Mouse (Mus musculus): Measurements from ENCODE around the gene Mslnl.
"Not testable (repeated sequence)": the region's sequence is repeated elsewhere in the genome, so short reads cannot be mapped to it uniquely, and the experiment has no call there.

The Mslnl gene

DNA sequence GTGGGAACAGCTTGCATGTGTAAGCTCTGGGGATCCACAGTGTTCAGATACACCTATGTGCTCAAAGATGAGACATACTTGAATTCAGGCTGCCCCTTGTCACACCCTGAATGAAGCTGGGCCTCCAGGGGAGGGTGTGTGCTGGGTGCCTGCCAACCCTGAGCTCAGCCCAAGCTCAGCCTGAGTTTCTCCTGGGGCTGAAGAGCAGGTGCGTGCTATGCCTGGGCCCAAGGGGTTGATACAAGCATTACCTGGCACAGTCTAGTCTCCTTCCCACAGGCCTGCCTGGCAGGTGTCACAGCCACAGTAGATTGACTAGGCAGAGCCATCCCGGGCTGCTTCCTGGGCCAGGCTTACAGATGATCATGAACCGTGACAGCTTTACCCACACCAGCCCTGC lies at the start of gene Mslnl:
TSS of gene Mslnl (plus strand) at position 298 of the 400 bp plus-strand sequence.
- no peak for DNase-seq (ENCODE audit: low spot score in 2 of 2)

- no peak for DNase-seq (ENCODE audit: low spot score in 2 of 2)
Observed at GRCm38 (mm10) chr17:25686323-25686722, 49.5 kb upstream of the Mslnl start.

GRCm38 (mm10) chr17:25688922-25689321 lies 46.9 kb upstream of the Mslnl start:
- DNase-seq (ENCODE audit: low spot score in 2 of 2), result no peak

- no peak for DNase-seq (ENCODE audit: low spot score in 2 of 2)
Observed at GRCm38 (mm10) chr17:25696263-25696662, 39.6 kb upstream of the Mslnl start.

GRCm38 (mm10) chr17:25698446-25698845 lies 37.4 kb upstream of the Mslnl start:
- DNase-seq (ENCODE audit: low spot score in 2 of 2), result peak; percentile 31 to 39

GRCm38 (mm10) chr17:25700863-25701496 lies 34.9 kb upstream of the Mslnl start:
- no peak for DNase-seq (ENCODE audit: low spot score in 2 of 2)

DNA sequence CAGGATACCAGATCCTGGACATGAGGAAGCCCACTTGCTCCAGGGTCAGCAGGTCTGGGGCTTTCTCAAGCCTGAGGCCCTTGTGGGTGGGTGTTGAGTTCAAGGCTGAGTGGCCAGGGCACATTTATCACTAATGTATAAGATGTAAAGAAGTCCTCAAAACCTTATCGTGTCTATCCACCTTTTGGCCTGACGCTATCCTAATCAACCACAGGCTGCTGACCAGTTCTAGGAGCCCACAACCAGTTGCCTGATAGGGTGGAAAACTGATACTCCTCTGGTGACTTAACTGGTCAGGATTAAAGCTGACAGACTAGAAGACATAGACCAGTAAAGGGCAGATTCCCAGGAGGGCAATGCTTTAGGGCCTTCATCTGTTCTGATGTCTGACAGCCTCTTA lies 25.8 kb upstream of the Mslnl start:
- DNase-seq (ENCODE audit: low spot score in 2 of 2), result no peak

GRCm38 (mm10) chr17:25711136-25711535 lies 24.7 kb upstream of the Mslnl start:
- DNase-seq (ENCODE audit: low spot score in 2 of 2), result no peak

GRCm38 (mm10) chr17:25715627-25716026 lies 20.2 kb upstream of the Mslnl start:
- no peak for DNase-seq (ENCODE audit: low spot score in 2 of 2)

DNA sequence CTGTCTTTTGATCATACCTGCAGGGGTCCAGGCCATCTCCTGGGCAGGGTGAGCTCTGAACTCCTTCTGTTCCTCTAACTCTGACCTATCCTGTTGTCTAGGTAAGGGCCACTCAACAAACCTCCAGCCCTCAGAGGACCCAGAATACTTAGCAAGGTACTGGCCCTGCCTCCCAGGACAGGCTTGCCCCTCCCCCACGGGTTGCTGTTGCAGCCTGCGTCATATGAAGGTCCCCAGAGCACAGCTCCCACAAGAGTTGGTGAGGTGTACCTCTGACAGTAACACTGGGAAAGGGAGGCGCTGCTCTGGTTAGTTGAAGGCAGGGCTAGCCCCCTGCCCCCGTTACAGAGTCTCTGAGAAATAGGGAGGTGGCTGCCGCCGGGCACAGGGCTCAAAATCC lies 19.7 kb upstream of the Mslnl start:
- no peak for DNase-seq (ENCODE audit: low spot score in 2 of 2)

DNA sequence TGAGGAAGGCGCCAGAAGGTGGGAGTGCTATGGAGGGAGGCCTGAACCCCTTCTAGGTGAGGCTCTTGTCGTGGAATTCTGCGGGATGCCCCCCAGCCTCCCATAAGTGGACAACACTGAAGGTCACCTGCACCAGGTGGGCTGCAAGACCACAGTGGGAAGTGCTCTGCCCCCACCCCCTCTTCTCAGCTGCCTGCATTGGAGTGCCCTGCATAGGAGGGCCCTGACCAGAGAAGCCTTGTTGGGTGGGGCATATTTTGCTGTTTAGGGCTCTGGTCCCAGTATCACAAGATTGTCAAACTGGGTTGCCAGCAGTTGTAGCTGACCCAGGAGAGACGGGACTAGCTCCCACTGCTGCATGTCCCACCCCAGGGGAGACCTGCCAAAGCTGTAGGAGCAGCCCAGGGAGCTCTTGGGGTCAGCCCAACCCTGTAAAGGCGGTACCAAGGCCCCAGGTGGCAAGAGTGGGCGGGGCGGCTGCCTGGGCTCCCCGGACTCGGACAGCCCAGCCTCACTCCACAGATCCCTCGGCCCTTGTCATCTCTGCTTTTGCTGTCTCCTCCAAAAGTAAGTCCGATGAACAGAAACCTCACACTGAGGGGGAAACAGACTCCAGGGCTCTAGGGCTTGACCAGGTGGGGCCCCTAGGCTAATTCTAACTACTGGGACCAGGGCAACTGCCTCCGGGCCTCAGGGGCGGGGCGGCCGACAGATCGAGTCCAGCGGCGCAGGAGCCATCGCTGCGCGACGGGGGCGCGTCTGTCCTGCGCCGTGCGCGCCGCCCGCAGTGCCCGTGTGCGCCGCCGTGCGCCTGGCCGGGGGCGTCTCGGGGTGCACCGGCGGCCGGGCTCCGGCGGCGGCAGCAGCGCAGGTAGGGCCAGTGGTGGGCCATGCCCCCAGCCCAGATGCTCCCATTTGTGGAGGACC lies 18.9 kb upstream of the Mslnl start, which contains the start of gene Gng13:
TSS of gene Gng13 (plus strand) at position 461 of the 927 bp plus-strand sequence.
- DNase-seq (ENCODE audit: low spot score in 2 of 2), result no peak

DNA sequence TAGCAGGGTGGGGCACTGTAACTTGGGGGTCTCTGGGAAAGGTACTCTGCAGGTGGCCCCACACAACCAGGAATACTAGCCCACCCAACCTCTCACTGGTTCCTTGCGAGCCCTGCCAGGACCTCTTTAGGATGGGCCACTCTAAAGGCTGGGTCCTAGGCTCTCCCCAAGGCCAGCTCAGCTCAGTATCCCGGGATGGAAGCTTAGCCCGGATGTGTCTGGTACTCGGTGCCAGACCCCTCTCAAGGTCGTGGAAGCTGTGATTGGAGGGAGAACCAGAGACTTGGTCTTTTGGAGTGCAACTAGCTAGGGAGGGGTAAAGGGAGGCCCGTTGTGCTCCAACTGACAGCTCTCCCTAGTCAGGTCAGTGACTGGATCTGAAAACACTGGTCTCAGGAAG lies 18.2 kb upstream of the Mslnl start:
- no peak for DNase-seq (ENCODE audit: low spot score in 2 of 2)

GRCm38 (mm10) chr17:25721476-25721875 lies 14.4 kb upstream of the Mslnl start:
- no peak for DNase-seq (ENCODE audit: low spot score in 2 of 2)

GRCm38 (mm10) chr17:25723470-25723869 lies 12.4 kb upstream of the Mslnl start:
- no peak for DNase-seq (ENCODE audit: low spot score in 2 of 2)

DNA sequence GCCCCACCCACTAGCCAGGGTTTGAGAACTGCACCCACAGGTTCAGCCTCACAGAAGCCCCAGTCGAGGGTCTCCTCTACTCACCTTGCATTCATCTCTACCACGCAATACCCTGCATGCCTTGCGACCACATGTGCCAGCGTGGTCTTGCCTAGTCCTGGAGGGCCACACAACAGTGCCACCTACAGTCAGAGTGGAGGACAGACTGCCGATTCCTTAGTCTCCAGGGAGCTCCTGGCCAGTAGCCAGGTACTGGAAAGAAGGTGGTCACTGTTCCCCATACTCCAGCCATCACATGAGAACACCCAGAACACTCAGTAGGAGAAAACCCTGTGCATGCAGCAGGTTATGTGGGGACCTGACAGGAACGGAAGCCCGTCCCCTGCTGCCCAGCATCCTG lies 11.9 kb upstream of the Mslnl start:
- DNase-seq (ENCODE audit: low spot score in 2 of 2), result no peak

- no peak for DNase-seq (ENCODE audit: low spot score in 2 of 2)
Observed at GRCm38 (mm10) chr17:25725264-25725663, 10.6 kb upstream of the Mslnl start.

DNA sequence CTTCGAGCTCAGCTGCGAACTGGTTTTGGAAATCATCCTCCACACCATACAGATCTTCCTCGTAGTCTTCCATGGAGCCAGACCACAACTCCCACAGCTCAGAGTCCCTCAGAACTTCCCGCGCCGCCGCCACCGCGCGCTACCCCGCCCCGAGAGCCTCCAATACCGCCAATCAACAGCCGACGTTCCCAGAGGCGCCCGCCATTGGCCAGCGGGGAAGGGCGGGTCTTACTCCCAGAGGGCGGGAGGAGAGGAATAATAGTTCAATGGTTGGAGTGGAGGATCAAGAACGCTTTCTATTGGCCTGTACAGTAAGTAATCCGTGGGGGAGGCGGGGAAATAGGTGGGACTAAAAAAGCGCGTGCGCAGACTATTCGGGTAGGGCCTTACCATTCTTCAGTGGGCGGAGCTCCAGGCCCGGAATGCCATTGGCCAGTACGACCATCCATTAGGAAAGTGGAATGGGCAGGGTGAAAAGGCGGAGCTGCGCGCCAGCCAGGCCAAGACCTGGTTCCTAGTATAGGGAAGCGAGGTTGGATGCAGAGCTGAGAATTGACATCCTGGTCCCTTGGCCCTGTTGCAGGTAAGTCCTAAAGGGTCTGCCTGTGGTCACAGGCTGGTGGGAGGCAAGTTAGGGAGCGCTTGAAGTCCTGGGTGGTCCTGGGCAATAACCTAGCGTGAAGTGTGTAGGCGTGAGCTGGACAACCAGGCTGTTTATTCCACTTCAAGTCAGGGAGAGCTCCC lies 8.4 kb upstream of the Mslnl start, which contains the start of the genes Chtf18 and Rpusd1:
TSS of gene Chtf18 (minus strand) at position 155 of the 744 bp plus-strand sequence.
TSS of gene Rpusd1 (plus strand) at position 406 of the 744 bp plus-strand sequence.
- DNase-seq (ENCODE audit: low spot score in 2 of 2), result peak; percentile 98 to 99

DNA sequence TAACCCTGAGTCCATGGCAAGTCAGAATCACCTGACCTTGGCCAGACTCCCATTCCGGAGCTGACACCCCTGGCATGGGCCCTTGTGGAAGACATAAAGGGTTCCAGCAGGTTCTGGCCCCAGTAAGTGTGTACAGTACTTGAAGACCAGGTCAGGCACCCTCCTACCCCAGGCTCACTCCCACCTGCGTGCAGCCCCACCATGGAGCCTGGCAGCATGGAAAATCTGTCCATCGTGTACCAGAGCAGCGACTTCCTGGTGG lies 7.9 kb upstream of the Mslnl start:
- DNase-seq (ENCODE audit: low spot score in 2 of 2), result no peak

DNA sequence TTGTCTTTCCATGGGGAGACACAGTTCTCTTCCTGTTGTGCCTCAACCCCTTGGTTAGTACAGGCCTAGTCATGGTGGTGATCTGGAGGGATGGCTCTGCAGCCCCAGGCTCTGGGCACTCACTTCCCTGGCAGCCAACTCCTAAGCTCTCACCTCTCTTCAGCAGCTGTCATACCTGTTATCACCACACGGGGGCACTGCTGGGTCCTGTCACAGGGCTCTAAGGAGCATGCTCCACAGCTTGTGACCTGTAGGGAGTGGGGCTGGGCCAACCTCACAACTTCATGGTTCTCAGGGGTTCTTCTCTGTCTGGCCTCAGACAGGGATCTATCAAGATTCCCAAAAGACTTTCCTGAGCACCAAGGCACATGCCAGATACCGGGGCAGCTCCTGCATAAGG lies 3.8 kb upstream of the Mslnl start:
- peak in 1 of 2 experiments; percentile 63 for DNase-seq (ENCODE audit: low spot score in 2 of 2)

- no peak for DNase-seq (ENCODE audit: low spot score in 2 of 2)
Observed at GRCm38 (mm10) chr17:25735246-25735645, 596 bp upstream of the Mslnl start.

DNA sequence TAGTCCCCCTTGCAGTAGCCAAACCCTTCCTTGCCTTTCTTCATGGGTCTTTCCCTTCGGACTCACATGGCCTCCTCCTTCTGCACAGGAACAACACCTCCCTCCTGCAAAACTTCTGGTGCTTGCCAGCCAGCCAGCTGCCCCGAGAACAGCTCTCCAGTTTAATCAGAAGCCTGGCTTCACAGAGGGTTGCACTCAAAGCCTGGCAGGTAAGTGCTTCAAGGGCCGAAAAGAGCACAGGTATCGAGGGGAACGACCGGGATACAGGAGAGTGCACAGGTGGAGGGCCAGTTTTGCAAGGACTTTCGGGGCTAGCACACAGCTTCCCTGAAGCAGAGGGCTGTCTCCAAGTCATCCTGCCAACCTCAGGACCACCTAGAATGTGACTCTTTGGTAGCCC lies 3.0 kb downstream of the Mslnl start:
- DNase-seq (ENCODE audit: low spot score in 2 of 2), result no peak

GRCm38 (mm10) chr17:25741471-25741870 lies 5.6 kb downstream of the Mslnl start:
- not testable (repeated sequence) for DNase-seq (ENCODE audit: low spot score in 2 of 2)

Data from urinary bladder, adult 18-20 months (tissue).